Comparison of ENCODE assay signal across 7 mouse cellular contexts in the genomic region with DNA sequence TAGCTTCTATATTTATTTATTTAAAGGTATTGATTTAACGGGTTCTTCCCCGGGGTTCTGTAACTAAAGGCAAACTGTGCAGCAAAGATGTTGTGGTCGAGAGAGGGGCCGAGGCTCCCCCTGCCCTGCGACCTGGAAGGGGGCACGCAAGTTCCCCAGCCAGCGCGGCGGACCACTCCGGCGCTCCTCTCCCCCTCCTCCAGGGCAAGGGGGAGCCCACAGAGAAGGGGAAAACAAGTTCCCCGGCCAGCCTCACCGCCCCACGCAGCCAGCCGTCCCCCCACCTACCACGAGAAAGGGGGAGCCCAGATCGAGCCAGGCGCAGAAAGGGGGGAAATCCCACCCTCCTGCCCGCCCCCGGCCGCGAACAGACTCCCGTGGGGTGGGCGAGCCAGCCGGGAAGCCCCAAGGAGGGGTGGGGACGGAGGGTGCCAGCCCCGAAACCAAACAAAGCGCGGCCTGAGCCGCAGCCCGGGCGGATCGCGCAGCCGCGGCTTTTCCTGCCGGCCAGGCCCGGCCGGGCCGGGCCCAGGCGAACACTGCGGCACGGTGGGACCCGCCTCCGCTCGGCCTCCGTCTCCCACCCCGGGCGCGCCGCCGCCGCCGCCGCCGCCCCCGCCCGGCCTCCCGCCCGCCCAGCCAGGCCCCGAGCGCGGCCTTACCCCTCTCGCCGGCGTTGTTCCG. TPM values are rescaled to one million over a fixed set of nuclear protein-coding genes. Genes with fewer than 3 reads are reported as not detected.
DNase-seq lines count a peak whose midpoint lies in the region; ATAC-seq lines count a peak whose summit lies in the region.

No protein-coding gene starts in this region.

- no peaks in the 10 kb centered on the region for H3K27me3 ChIP-seq in intestine, embryonic 14.5 days (replicated peaks; ENCODE audit: control insufficient read depth, insufficient read depth, low read length)

- WGBS in intestine, embryonic 14.5 days, result under 1% methylated on average over 37 of the region's 67 CpGs

- peak; percentile 54 to 66 for DNase-seq in adrenal gland, adult 18-20 months (ENCODE audit: low spot score in 2 of 2)
- DNase-seq in gastrocnemius, postnatal 25 days, result peak; percentile 64
- DNase-seq in intestine, embryonic 14.5 days (ENCODE audit: low spot score), result peak; percentile 87
- DNase-seq in left cerebral cortex, postnatal 25 days (ENCODE audit: low spot score in 2 of 2), result peak; percentile 50 to 63
- peak; percentile 19 for DNase-seq in skeletal muscle tissue, adult 2 months (ENCODE audit: low read depth, low spot score)

- peak overlapping the region; percentile 100 for H3K27ac ChIP-seq in intestine, embryonic 14.5 days (ENCODE audit: low read depth)

- intact Hi-C loops in left cerebral cortex, postnatal 25 days (cut with DNase I), result loop anchor here (1.0 to 5.0 kb wide), 2 partner anchors 34 to 378 kb away; partner anchors contain the start of gene Foxn2

- peak overlapping the region; percentile 99 for H3K9ac ChIP-seq in intestine, embryonic 14.5 days (ENCODE audit: low read length)

- H3K4me1 ChIP-seq in intestine, embryonic 14.5 days (replicated peaks; ENCODE audit: control insufficient read depth, insufficient read depth, low read length), result peaks cover 6% of the 10 kb centered on the region

- H3K9me3 ChIP-seq in intestine, embryonic 14.5 days (ENCODE audit: control insufficient read depth, low read length), result no peaks in the 10 kb centered on the region

- ATAC-seq in common myeloid progenitor, adult 5-6 weeks (replicated peaks; ENCODE audit: low read depth, poor library complexity, severe bottlenecking), result peak; percentile 33
- ATAC-seq in intestine, embryonic 14.5 days (replicated peaks; ENCODE audit: low FRiP score, low TSS enrichment, low read depth), result peak; percentile 8
- ATAC-seq in megakaryocyte-erythroid progenitor cell, adult 5-6 weeks (replicated peaks; ENCODE audit: low FRiP score, low TSS enrichment, poor library complexity, severe bottlenecking), result 0 out of 2 replicates have a peak, but pooled peaks have one; percentile 4

- H3K36me3 ChIP-seq in intestine, embryonic 14.5 days (ENCODE audit: control insufficient read depth, insufficient read depth, low read length), result no peaks in the 10 kb centered on the region

- peak overlapping the region; percentile 78 for H3K4me2 ChIP-seq in intestine, embryonic 14.5 days (ENCODE audit: low read length)

- peak overlapping the region; percentile 91 for H3K4me3 ChIP-seq in intestine, embryonic 14.5 days (ENCODE audit: low read depth, low read length)

RNA-seq across cellular contexts. Expression of gene Fbxo11, which starts 0.6 kb away (rescaled TPM):
- total RNA-seq in adrenal gland, adult 18-20 months (2021), result 10 to 100 TPM; 53.0 to 69.0 TPM
- 34.2 and 39.1 TPM in 2 replicates for total RNA-seq in common myeloid progenitor, adult 5-6 weeks (2017)
- 10 to 100 TPM; 27.0 to 27.2 TPM for total RNA-seq in gastrocnemius, postnatal 25 days (2021)
- 21.0 and 21.1 TPM in 2 replicates for polyA plus RNA-seq in intestine, embryonic 14.5 days (2014; fragmentation: Nextera tagmentation; extraction: Ambion mirVana)
- total RNA-seq in left cerebral cortex, postnatal 25 days (2021), result 100 to 1,000 TPM; 118 to 119 TPM
- total RNA-seq in megakaryocyte-erythroid progenitor cell, adult 5-6 weeks (2014; fragmentation: Nextera tagmentation), result 16.9 and 21.7 TPM in 2 replicates
- 21.2 and 24.3 TPM in 2 replicates for total RNA-seq in megakaryocyte-erythroid progenitor cell, adult 5-6 weeks (2017)

Comparison
In these comparisons a context has a peak if more than half of its experiments do, and no peak if none do; other contexts are left out.
1. Peak in every context shown above with its lines: DNase-seq, ATAC-seq, H3K4me3 ChIP-seq and H3K27ac ChIP-seq.
2. DNase-seq: peak in every context shown above with its lines; median percentile 87 in intestine, embryonic 14.5 days; 64 in gastrocnemius, postnatal 25 days; 60 in adrenal gland, adult 18-20 months; 56 in left cerebral cortex, postnatal 25 days; 19 in skeletal muscle tissue, adult 2 months.